Mouse (Mus musculus): ENCODE measurements around the gene Ccdc188.

- TF ChIP-seq MAFK (IDR thresholded peaks at IDR 0.05; ENCODE audit: insufficient read depth, low read depth, low read length) (no peak), ZNF384 (IDR thresholded peaks at IDR 0.05; ENCODE audit: low read depth, low read length) (no peak)
These were observed at the start of gene Ccdc188 for GRCm38 (mm10) chr16:18217579-18217978.
